Mouse (Mus musculus) heart, embryonic 15.5 days (tissue): Measurements from ENCODE around the gene Erc2. TPM values are rescaled to one million over a fixed set of nuclear protein-coding genes. Genes with fewer than 3 reads are reported as not detected.
"Not testable (repeated sequence)": the region's sequence is repeated elsewhere in the genome, so short reads cannot be mapped to it uniquely, and the experiment has no call there.

ENCODE experiments used
- ATAC-seq: fragments of 200-750 bp; cut with Nextera tagmentation; replicated peaks from 2 replicates; pipeline ENCODE4 v1.8.0; 2017; ENCODE audit warnings: low read depth, moderate TSS enrichment; ENCODE audit not compliant: insufficient number of reproducible peaks, insufficient read depth, low FRiP score
- H3K27ac ChIP-seq: fragments of 300-500 bp; sonication (generic); 2 replicates; pipeline ENCODE4 v1.5.1; 2015; ENCODE audit warnings: mild to moderate bottlenecking, inconsistent platforms
- H3K27me3 ChIP-seq: fragments of 300-500 bp; sonication (generic); 2 replicates; pipeline ENCODE4 v1.6.1; 2015; ENCODE audit warnings: inconsistent platforms
- H3K36me3 ChIP-seq: fragments of 300-500 bp; sonication (generic); 2 replicates; pipeline ENCODE4 v1.6.1; 2015; ENCODE audit warnings: mild to moderate bottlenecking, inconsistent platforms
- H3K4me1 ChIP-seq: fragments of 300-500 bp; sonication (generic); replicated peaks from 2 replicates; pipeline ENCODE4 v1.6.1; 2015; ENCODE audit warnings: inconsistent platforms
- H3K4me2 ChIP-seq: fragments of 300-500 bp; sonication (generic); 2 replicates; pipeline ENCODE4 v1.6.1; 2015; ENCODE audit warnings: inconsistent platforms, mild to moderate bottlenecking, moderate library complexity
- H3K4me3 ChIP-seq: fragments of 300-500 bp; sonication (generic); 2 replicates; pipeline ENCODE4 v1.5.1; 2015; ENCODE audit warnings: mild to moderate bottlenecking, inconsistent platforms
- H3K9ac ChIP-seq: fragments of 300-500 bp; sonication (generic); 2 replicates; pipeline ENCODE4 v1.6.1; 2015; ENCODE audit warnings: mild to moderate bottlenecking, inconsistent platforms
- H3K9me3 ChIP-seq: fragments of 300-500 bp; sonication (generic); replicated peaks from 2 replicates; pipeline ENCODE4 v1.6.1; 2016; ENCODE audit warnings: inconsistent platforms
- WGBS: fragments of 180-500 bp; shearing (Covaris S2); methylation state at CpG from one replicate; pipeline ENCODE4 v1.1.7; 2015; ENCODE audit warnings: mixed read lengths; 5-methylcytosine and 5-hydroxymethylcytosine counted together
- polyA plus RNA-seq: library from polyadenylated mRNA; unstranded; fragments of >200 nt; fragmentation: Nextera tagmentation; extraction: Ambion mirVana; gene quantifications from 2 replicates; pipeline ENCODE4 v1.2.1, GENCODE M21; 2015

Gene Erc2
- polyA plus RNA-seq, 1 experiment from 2014 or later, result 2.2 TPM

GRCm38 (mm10) chr14:27886337-27886736 is 264.1 kb downstream of the Erc2 start:
- WGBS, result 77% methylated on average over 5 of the region's 5 CpGs
- ATAC-seq, H3K4me1 ChIP-seq, H3K36me3 ChIP-seq, H3K4me3 ChIP-seq, H3K9me3 ChIP-seq, H3K27ac ChIP-seq, H3K4me2 ChIP-seq, H3K9ac ChIP-seq, H3K27me3 ChIP-seq: not testable (repeated sequence)

- Histone ChIP-seq H3K36me3 (no peaks in the 10 kb centered on the region), H3K9ac (no peak overlapping the region), H3K4me1 (no peaks in the 10 kb centered on the region), H3K4me3 (no peak overlapping the region), H3K27me3 (no peaks in the 10 kb centered on the region), H3K9me3 (no peaks in the 10 kb centered on the region), H3K4me2 (no peak overlapping the region), H3K27ac (no peak overlapping the region)
- whole genome bisulfite sequencing, result 83% methylated on average over 5 of the region's 5 CpGs
- no peak for ATAC-seq
Measured at GRCm38 (mm10) chr14:27887488-27887887, 265.3 kb downstream of the Erc2 start.

- no peak for ATAC-seq
- Histone ChIP-seq H3K9ac (no peak overlapping the region), H3K4me1 (no peaks in the 10 kb centered on the region), H3K27ac (no peak overlapping the region), H3K27me3 (no peaks in the 10 kb centered on the region), H3K36me3 (no peaks in the 10 kb centered on the region), H3K9me3 (no peaks in the 10 kb centered on the region), H3K4me2 (no peak overlapping the region), H3K4me3 (no peak overlapping the region)
- 76% methylated on average over 2 of the region's 2 CpGs for WGBS
Measured at GRCm38 (mm10) chr14:27889650-27890049, 267.4 kb downstream of the Erc2 start.

GRCm38 (mm10) chr14:27892416-27892815 is 270.2 kb downstream of the Erc2 start:
- 76% methylated on average over 2 of the region's 2 CpGs for WGBS
- Histone ChIP-seq H3K27me3 (no peaks in the 10 kb centered on the region), H3K9me3 (no peaks in the 10 kb centered on the region), H3K4me1 (no peaks in the 10 kb centered on the region), H3K4me2 (no peak overlapping the region), H3K9ac (no peak overlapping the region), H3K27ac (no peak overlapping the region), H3K36me3 (no peaks in the 10 kb centered on the region), H3K4me3 (no peak overlapping the region)
- ATAC-seq, result no peak

GRCm38 (mm10) chr14:27901772-27902171 is 279.5 kb downstream of the Erc2 start:
- WGBS, result 28% methylated on average over 5 of the region's 5 CpGs
- Histone ChIP-seq H3K27ac (no peak overlapping the region), H3K4me1 (peaks cover 8% of the 10 kb centered on the region), H3K9me3 (no peaks in the 10 kb centered on the region), H3K27me3 (no peaks in the 10 kb centered on the region), H3K36me3 (no peaks in the 10 kb centered on the region), H3K9ac (no peak overlapping the region), H3K4me3 (no peak overlapping the region), H3K4me2 (no peak overlapping the region)
- no peak for ATAC-seq

- Histone ChIP-seq H3K36me3 (no peaks in the 10 kb centered on the region), H3K27me3 (no peaks in the 10 kb centered on the region), H3K4me1 (no peaks in the 10 kb centered on the region), H3K9me3 (no peaks in the 10 kb centered on the region; the same call in 1 of the 2 replicates), H3K9ac (no peak overlapping the region), H3K4me3 (no peak overlapping the region), H3K4me2 (no peak overlapping the region), H3K27ac (no peak overlapping the region)
- WGBS, result 78% methylated on average over 5 of the region's 5 CpGs
- ATAC-seq, result no peak
Measured at GRCm38 (mm10) chr14:27921656-27922373, 299.6 kb downstream of the Erc2 start.

- no peaks in the 10 kb centered on the region; the same call in 1 of the 2 replicates for H3K9me3 ChIP-seq
- H3K27ac ChIP-seq, result no peak overlapping the region
- no peak overlapping the region for H3K4me3 ChIP-seq
- no peaks in the 10 kb centered on the region for H3K4me1 ChIP-seq
- H3K4me2 ChIP-seq, result no peak overlapping the region
- 87% methylated on average over 3 of the region's 3 CpGs for WGBS
- no peak overlapping the region for H3K9ac ChIP-seq
- H3K36me3 ChIP-seq, result no peaks in the 10 kb centered on the region
- no peak for ATAC-seq
- no peaks in the 10 kb centered on the region for H3K27me3 ChIP-seq
Measured at GRCm38 (mm10) chr14:27927369-27927768, 305.1 kb downstream of the Erc2 start.

GRCm38 (mm10) chr14:27933533-27933932 is 311.3 kb downstream of the Erc2 start:
- ATAC-seq, result no peak
- H3K36me3 ChIP-seq, result no peaks in the 10 kb centered on the region
- H3K4me1 ChIP-seq, result no peaks in the 10 kb centered on the region
- H3K27me3 ChIP-seq, result 0 out of 2 replicates have a peak, but pooled peaks cover 3% of the 10 kb centered on the region
- no peak overlapping the region for H3K27ac ChIP-seq
- no peak overlapping the region for H3K9ac ChIP-seq
- no peak overlapping the region for H3K4me3 ChIP-seq
- 78% methylated on average over 1 of the region's 1 CpGs for WGBS
- no peak overlapping the region for H3K4me2 ChIP-seq
- no peaks in the 10 kb centered on the region for H3K9me3 ChIP-seq

GRCm38 (mm10) chr14:27935714-27936113 is 313.5 kb downstream of the Erc2 start:
- Histone ChIP-seq H3K9ac (no peak overlapping the region), H3K9me3 (no peaks in the 10 kb centered on the region), H3K4me1 (no peaks in the 10 kb centered on the region), H3K27me3 (0 out of 2 replicates have a peak, but pooled peaks cover 3% of the 10 kb centered on the region), H3K27ac (no peak overlapping the region), H3K4me3 (no peak overlapping the region), H3K4me2 (no peak overlapping the region), H3K36me3 (no peaks in the 10 kb centered on the region)
- 83% methylated on average over 3 of the region's 3 CpGs for WGBS
- ATAC-seq, result no peak

- Histone ChIP-seq H3K9ac (no peak overlapping the region), H3K4me1 (no peaks in the 10 kb centered on the region), H3K4me3 (no peak overlapping the region), H3K27me3 (0 out of 2 replicates have a peak, but pooled peaks cover 3% of the 10 kb centered on the region), H3K27ac (no peak overlapping the region), H3K9me3 (no peaks in the 10 kb centered on the region), H3K4me2 (no peak overlapping the region), H3K36me3 (no peaks in the 10 kb centered on the region)
- 79% methylated on average over 2 of the region's 2 CpGs for WGBS
- no peak for ATAC-seq
Measured at GRCm38 (mm10) chr14:27937922-27938321, 315.7 kb downstream of the Erc2 start.

GRCm38 (mm10) chr14:27945276-27945675 is 323.0 kb downstream of the Erc2 start:
- ATAC-seq, result no peak
- WGBS, result 34% methylated on average over 1 of the region's 1 CpGs

GRCm38 (mm10) chr14:27946211-27946610 is 324.0 kb downstream of the Erc2 start:
- no peaks in the 10 kb centered on the region for H3K36me3 ChIP-seq
- no peak for ATAC-seq
- no peak overlapping the region for H3K27ac ChIP-seq
- 45% methylated on average over 5 of the region's 5 CpGs for WGBS
- H3K9ac ChIP-seq, result no peak overlapping the region
- peaks cover 4% of the 10 kb centered on the region; the same call in 1 of the 2 replicates for H3K4me1 ChIP-seq
- H3K27me3 ChIP-seq, result no peaks in the 10 kb centered on the region
- H3K9me3 ChIP-seq, result no peaks in the 10 kb centered on the region
- H3K4me2 ChIP-seq, result no peak overlapping the region
- H3K4me3 ChIP-seq, result no peak overlapping the region

More at GRCm38 (mm10) chr14:27945276-27945675, 323.0 kb downstream of the Erc2 start:
- H3K27ac ChIP-seq, result no peak overlapping the region
- no peak overlapping the region for H3K4me2 ChIP-seq
- no peaks in the 10 kb centered on the region for H3K9me3 ChIP-seq
- H3K36me3 ChIP-seq, result no peaks in the 10 kb centered on the region
- H3K9ac ChIP-seq, result no peak overlapping the region
- no peak overlapping the region for H3K4me3 ChIP-seq
- H3K27me3 ChIP-seq, result no peaks in the 10 kb centered on the region
- peaks cover 4% of the 10 kb centered on the region; the same call in 1 of the 2 replicates for H3K4me1 ChIP-seq
